ENCODE assay signal across 8 mouse cellular contexts in genomic region chr9:53594764-53595163, GRCm38 (mm10). TPM values are rescaled to one million over a fixed set of nuclear protein-coding genes. Genes with fewer than 3 reads are reported as not detected.
DNase-seq lines count a peak whose midpoint lies in the region; ATAC-seq and TF ChIP-seq lines count a peak whose summit lies in the region.

No protein-coding gene starts in this region.

- no peaks in the 10 kb centered on the region for H3K4me1 ChIP-seq in neural tube, embryonic 15.5 days
- H3K4me1 ChIP-seq in embryonic facial prominence, embryonic 10.5 days = no peaks in the 10 kb centered on the region
- H3K4me1 ChIP-seq in kidney, adult 2 months (ENCODE audit: control insufficient read depth, insufficient read depth, low read length) = peaks cover 5% of the 10 kb centered on the region; the same call in 1 of the 2 replicates
- H3K4me1 ChIP-seq in lung, embryonic 14.5 days (ENCODE audit: insufficient read depth) = no peaks in the 10 kb centered on the region

- no peak overlapping the region for H3K4me3 ChIP-seq in neural tube, embryonic 15.5 days (replicated peaks)
- no peak overlapping the region for H3K4me3 ChIP-seq in embryonic facial prominence, embryonic 10.5 days
- H3K4me3 ChIP-seq in kidney, adult 2 months (ENCODE audit: insufficient read depth, low read depth, low read length) = no peak overlapping the region
- no peak overlapping the region for H3K4me3 ChIP-seq in lung, embryonic 14.5 days (ENCODE audit: low read depth, low read length)

- H3K27me3 ChIP-seq in neural tube, embryonic 15.5 days (replicated peaks) = no peaks in the 10 kb centered on the region
- H3K27me3 ChIP-seq in embryonic facial prominence, embryonic 10.5 days (replicated peaks; ENCODE audit: low read depth, poor library complexity, severe bottlenecking) = no peaks in the 10 kb centered on the region
- no peaks in the 10 kb centered on the region for H3K27me3 ChIP-seq in kidney, adult 2 months (replicated peaks; ENCODE audit: control insufficient read depth, insufficient read depth, low read length)
- no peaks in the 10 kb centered on the region for H3K27me3 ChIP-seq in lung, embryonic 14.5 days (ENCODE audit: insufficient read depth, low read length)

- peaks cover 56% of the 10 kb centered on the region for H3K36me3 ChIP-seq in neural tube, embryonic 15.5 days
- H3K36me3 ChIP-seq in embryonic facial prominence, embryonic 10.5 days (replicated peaks) = no peaks in the 10 kb centered on the region; the same call in 1 of the 2 replicates
- H3K36me3 ChIP-seq in kidney, adult 2 months (ENCODE audit: control insufficient read depth, insufficient read depth, low read length) = peaks cover 4% of the 10 kb centered on the region
- peaks cover 38% of the 10 kb centered on the region for H3K36me3 ChIP-seq in lung, embryonic 14.5 days (ENCODE audit: insufficient read depth)

- no peaks in the 10 kb centered on the region for H3K9me3 ChIP-seq in neural tube, embryonic 15.5 days (replicated peaks)
- H3K9me3 ChIP-seq in embryonic facial prominence, embryonic 10.5 days = no peaks in the 10 kb centered on the region
- H3K9me3 ChIP-seq in lung, embryonic 14.5 days (ENCODE audit: low read depth, low read length) = no peaks in the 10 kb centered on the region

- TF ChIP-seq POLR2A in kidney, adult 2 months (IDR thresholded peaks at IDR 0.05; ENCODE audit: low read depth, low read length) = no peak

- WGBS in neural tube, embryonic 15.5 days = 12% methylated on average over 3 of the region's 3 CpGs
- WGBS in embryonic facial prominence, embryonic 10.5 days = 11% methylated on average over 3 of the region's 3 CpGs
- 7% methylated on average over 3 of the region's 3 CpGs for WGBS in kidney, adult 2 months
- WGBS in lung, embryonic 14.5 days = 9% methylated on average over 3 of the region's 3 CpGs

- no peak for ATAC-seq in neural tube, embryonic 15.5 days (ENCODE audit: low FRiP score)
- ATAC-seq in lung, embryonic 14.5 days (ENCODE audit: insufficient read depth) = peak; percentile 65

- peak; percentile 91 for TF ChIP-seq CTCF in kidney, adult 2 months (conservative IDR thresholded peaks at IDR 0.05; ENCODE audit: insufficient read depth, insufficient read length, low read depth, low read length)
- TF ChIP-seq CTCF in lung, embryonic 14.5 days (IDR thresholded peaks at IDR 0.05; ENCODE audit: low read depth) = peak; percentile 85

- no peak overlapping the region for H3K4me2 ChIP-seq in neural tube, embryonic 15.5 days
- no peak overlapping the region for H3K4me2 ChIP-seq in lung, embryonic 14.5 days

- DNase-seq in neural tube, embryonic 10.5 days (ENCODE audit: extremely low spot score, low spot score) = peak; percentile 76
- DNase-seq in adrenal gland, adult 18-20 months (ENCODE audit: low spot score in 2 of 2) = peak; percentile 67 to 76
- peak; percentile 72 for DNase-seq in embryonic facial prominence, embryonic 10.5 days (ENCODE audit: low spot score)
- peak; percentile 82 for DNase-seq in kidney, adult 2 months
- DNase-seq in lung, embryonic 14.5 days = peak; percentile 84
- DNase-seq in right cerebral cortex, postnatal 14 days = peak; percentile 69
- peak; percentile 39 for DNase-seq in yolk sac, embryonic 10.5 days (ENCODE audit: low spot score)

- H3K27ac ChIP-seq in neural tube, embryonic 15.5 days (replicated peaks) = no peak overlapping the region
- no peak overlapping the region for H3K27ac ChIP-seq in embryonic facial prominence, embryonic 10.5 days (replicated peaks)
- H3K27ac ChIP-seq in kidney, adult 2 months (ENCODE audit: insufficient read depth, low read depth, low read length) = no peak overlapping the region
- H3K27ac ChIP-seq in lung, embryonic 14.5 days (ENCODE audit: low read depth) = no peak overlapping the region

- H3K9ac ChIP-seq in neural tube, embryonic 15.5 days (replicated peaks) = no peak overlapping the region
- H3K9ac ChIP-seq in lung, embryonic 14.5 days = no peak overlapping the region

RNA-seq across cellular contexts. Expression of gene Acat1, which starts 15.4 kb away (rescaled TPM):
- 173 and 180 TPM in 2 replicates for polyA plus RNA-seq in neural tube, embryonic 15.5 days (2015; fragmentation: Nextera tagmentation; extraction: Ambion mirVana)
- total RNA-seq in adrenal gland, adult 18-20 months (2021) = 100 to 1,000 TPM; 150 to 195 TPM
- polyA plus RNA-seq in embryonic facial prominence, embryonic 10.5 days (2016; fragmentation: Nextera tagmentation; extraction: Ambion mirVana) = 33.6 and 37.4 TPM in 2 replicates
- polyA plus RNA-seq in kidney, adult 2 months (2012; rRNA removed) = 134 and 154 TPM in 2 replicates
- 111 and 114 TPM in 2 replicates for polyA plus RNA-seq in lung, embryonic 14.5 days (2014; fragmentation: Nextera tagmentation; extraction: Ambion mirVana)

RNA-seq across cellular contexts. Expression of gene Npat, which starts 57.9 kb away (rescaled TPM):
- polyA plus RNA-seq in neural tube, embryonic 15.5 days (2015; fragmentation: Nextera tagmentation; extraction: Ambion mirVana) = 9.0 and 10.7 TPM in 2 replicates
- total RNA-seq in adrenal gland, adult 18-20 months (2021) = 1 to 10 TPM; 8.2 to 8.9 TPM
- 20.6 and 23.9 TPM in 2 replicates for polyA plus RNA-seq in embryonic facial prominence, embryonic 10.5 days (2016; fragmentation: Nextera tagmentation; extraction: Ambion mirVana)
- polyA plus RNA-seq in kidney, adult 2 months (2012; rRNA removed) = 1.9 and 2.0 TPM in 2 replicates
- 26.2 and 26.3 TPM in 2 replicates for polyA plus RNA-seq in lung, embryonic 14.5 days (2014; fragmentation: Nextera tagmentation; extraction: Ambion mirVana)

RNA-seq across cellular contexts. Expression of gene Atm, which starts 58.2 kb away (rescaled TPM):
- polyA plus RNA-seq in neural tube, embryonic 15.5 days (2015; fragmentation: Nextera tagmentation; extraction: Ambion mirVana) = 9.2 and 11.8 TPM in 2 replicates
- 10 to 100 TPM in 1 of 2 experiments, 1 to 10 TPM in 1; 8.7 to 13.3 TPM for total RNA-seq in adrenal gland, adult 18-20 months (2021)
- 19.3 and 22.0 TPM in 2 replicates for polyA plus RNA-seq in embryonic facial prominence, embryonic 10.5 days (2016; fragmentation: Nextera tagmentation; extraction: Ambion mirVana)
- polyA plus RNA-seq in kidney, adult 2 months (2012; rRNA removed) = 1.3 and 1.6 TPM in 2 replicates
- polyA plus RNA-seq in lung, embryonic 14.5 days (2014; fragmentation: Nextera tagmentation; extraction: Ambion mirVana) = 15.0 and 16.2 TPM in 2 replicates
